Mouse (Mus musculus) heart, adult 2 months (tissue): ENCODE measurements around the gene Hist1h2br. TPM values are rescaled to one million over a fixed set of nuclear protein-coding genes. Genes with fewer than 3 reads are reported as not detected.
A peak's percentile ranks its signal among the peaks of the same experiment; 100 is the strongest.
"Not testable (repeated sequence)": the region's sequence is repeated elsewhere in the genome, so short reads cannot be mapped to it uniquely, and the experiment has no call there.

Experiments used
- DNase-seq, 2 experiments: peaks; one replicate each; pipeline ENCODE4 v3.0.0; 2021
- H3K27ac ChIP-seq: fragments of 200-600 bp; 2 replicates; pipeline ENCODE4 v1.8.1; 2022
- H3K27me3 ChIP-seq: fragments of 200-500 bp; 2 replicates; pipeline ENCODE4 v1.6.1; 2012; ENCODE audit warnings: mild to moderate bottlenecking, low read length, inconsistent platforms, mixed read lengths; ENCODE audit not compliant: control insufficient read depth, insufficient read depth
- H3K36me3 ChIP-seq: fragments of 200-500 bp; 2 replicates; pipeline ENCODE4 v1.6.1; 2012; ENCODE audit warnings: low read length, inconsistent platforms; ENCODE audit not compliant: control insufficient read depth, insufficient read depth
- H3K4me1 ChIP-seq: fragments of 200-500 bp; 2 replicates; pipeline ENCODE4 v1.6.1; 2011; ENCODE audit warnings: low read length; ENCODE audit not compliant: control insufficient read depth, insufficient read depth
- H3K4me3 ChIP-seq: fragments of 200-600 bp; 2 replicates; pipeline ENCODE4 v1.8.1; 2022
- H3K79me2 ChIP-seq: fragments of 200-500 bp; replicated peaks from 2 replicates; pipeline ENCODE4 v1.6.1; 2012; ENCODE audit warnings: mild to moderate bottlenecking, inconsistent platforms, low read length, moderate library complexity, mixed read lengths; ENCODE audit not compliant: control insufficient read depth, insufficient read depth
- H3K9ac ChIP-seq: fragments of 200-500 bp; 2 replicates; pipeline ENCODE4 v1.6.1; 2012; ENCODE audit warnings: low read depth, mild to moderate bottlenecking, control low read depth, inconsistent platforms, low read length, mixed read lengths
- CTCF ChIP-seq: fragments of 200-600 bp; IDR thresholded peaks from 2 replicates; pipeline ENCODE4 v1.8.1; 2022; ENCODE audit warnings: antibody characterized with exemption, mild to moderate bottlenecking, moderate library complexity
- EP300 ChIP-seq: fragments of 200-500 bp; IDR thresholded peaks from 2 replicates; pipeline ENCODE4 v1.6.1; 2011; ENCODE audit warnings: low read depth, low read length, control low read depth; ENCODE audit not compliant: insufficient read depth
- POLR2A ChIP-seq: fragments of 200-500 bp; IDR thresholded peaks from 2 replicates; pipeline ENCODE4 v1.6.1; 2011; ENCODE audit warnings: mild to moderate bottlenecking, low read depth, low read length, control low read depth; ENCODE audit not compliant: insufficient read depth
- WGBS: fragments of 180-500 bp; shearing (Covaris S2); methylation state at CpG from one replicate; pipeline ENCODE4 v1.1.7; 2018; 5-methylcytosine and 5-hydroxymethylcytosine counted together
- intact Hi-C: fragments of 180-260 bp; cut with DNase I; formaldehyde crosslinking; loops from one replicate; pipeline ENCODE4 v1.15.1; 2025
- polyA plus RNA-seq: library from polyadenylated mRNA; depleted of rRNA; stranded (reverse); fragments of >200 nt; gene quantifications from 2 replicates; pipeline ENCODE4 v1.2.3, GENCODE M21; 2012
- total RNA-seq, 2 experiments: library from RNA; stranded (reverse); gene quantifications; 2 replicates each; pipeline ENCODE4 v1.2.3; 2021

Hist1h2br gene
- total and polyA plus RNA-seq, 3 experiments = 12.7 to 26.7 (median 24.3) TPM

DNA sequence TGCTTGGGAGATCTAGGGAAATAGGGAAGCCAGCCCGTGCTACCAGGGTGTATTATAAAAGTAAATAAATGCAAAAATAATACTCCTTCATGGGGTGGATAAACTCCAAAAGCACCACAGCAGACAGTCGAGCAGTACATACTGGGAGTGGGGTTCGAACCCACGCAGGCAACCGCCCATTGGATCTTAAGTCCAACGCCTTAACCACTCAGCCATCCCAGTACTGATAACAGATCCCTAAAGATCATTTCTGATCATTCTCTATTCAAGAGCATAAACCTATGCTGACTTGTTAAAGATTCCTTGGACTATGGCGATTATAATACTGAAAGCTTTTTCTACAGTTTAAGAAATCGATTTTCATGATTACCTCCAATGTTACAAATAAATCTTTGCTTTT lies 14.3 kb downstream of the Hist1h2br start:
- DNase-seq = no peak
- WGBS = 68% methylated on average over 8 of the region's 8 CpGs
- intact Hi-C loops = no loop called here
- H3K4me3 ChIP-seq = no peak overlapping the region
- no peaks in the 10 kb centered on the region for H3K27me3 ChIP-seq
- H3K79me2 ChIP-seq = no peaks in the 10 kb centered on the region
- H3K27ac ChIP-seq = no peak overlapping the region
- H3K4me1 ChIP-seq = peaks cover 6% of the 10 kb centered on the region
- no peak overlapping the region for H3K9ac ChIP-seq
- TF ChIP-seq EP300 (no peak), POLR2A (no peak), CTCF (no peak)
- H3K36me3 ChIP-seq = peaks cover 11% of the 10 kb centered on the region

DNA sequence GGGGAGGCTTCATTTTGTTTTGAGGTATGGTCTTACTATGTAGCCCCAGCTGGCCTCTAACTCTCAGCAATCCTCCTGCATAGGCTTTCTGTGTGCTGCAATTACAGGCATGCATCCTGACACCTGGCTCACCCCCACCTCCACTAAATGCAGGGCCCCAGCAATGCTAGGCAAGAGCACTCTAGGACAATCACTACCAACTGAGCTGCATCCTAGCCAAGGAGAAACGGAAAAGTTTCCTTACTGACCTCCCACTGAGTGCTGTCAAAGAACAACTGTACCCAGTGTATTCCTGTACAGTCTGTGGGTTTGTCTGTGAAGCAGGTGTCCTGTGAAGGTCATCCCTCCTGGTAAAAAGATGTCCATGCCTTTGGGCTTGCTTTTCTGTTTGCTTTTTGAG lies 17.2 kb downstream of the Hist1h2br start:
- not testable (repeated sequence) for DNase-seq, H3K27ac ChIP-seq, H3K4me1 ChIP-seq, H3K79me2 ChIP-seq, H3K4me3 ChIP-seq, H3K9ac ChIP-seq, H3K27me3 ChIP-seq
- peaks cover 12% of the 10 kb centered on the region for H3K36me3 ChIP-seq
- intact Hi-C loops = loop anchor here (10.0 kb wide), 3 partner anchors 64 to 1594 kb away; no protein-coding TSS in a partner anchor
- 15% methylated on average over 1 of the region's 1 CpGs for WGBS

DNA sequence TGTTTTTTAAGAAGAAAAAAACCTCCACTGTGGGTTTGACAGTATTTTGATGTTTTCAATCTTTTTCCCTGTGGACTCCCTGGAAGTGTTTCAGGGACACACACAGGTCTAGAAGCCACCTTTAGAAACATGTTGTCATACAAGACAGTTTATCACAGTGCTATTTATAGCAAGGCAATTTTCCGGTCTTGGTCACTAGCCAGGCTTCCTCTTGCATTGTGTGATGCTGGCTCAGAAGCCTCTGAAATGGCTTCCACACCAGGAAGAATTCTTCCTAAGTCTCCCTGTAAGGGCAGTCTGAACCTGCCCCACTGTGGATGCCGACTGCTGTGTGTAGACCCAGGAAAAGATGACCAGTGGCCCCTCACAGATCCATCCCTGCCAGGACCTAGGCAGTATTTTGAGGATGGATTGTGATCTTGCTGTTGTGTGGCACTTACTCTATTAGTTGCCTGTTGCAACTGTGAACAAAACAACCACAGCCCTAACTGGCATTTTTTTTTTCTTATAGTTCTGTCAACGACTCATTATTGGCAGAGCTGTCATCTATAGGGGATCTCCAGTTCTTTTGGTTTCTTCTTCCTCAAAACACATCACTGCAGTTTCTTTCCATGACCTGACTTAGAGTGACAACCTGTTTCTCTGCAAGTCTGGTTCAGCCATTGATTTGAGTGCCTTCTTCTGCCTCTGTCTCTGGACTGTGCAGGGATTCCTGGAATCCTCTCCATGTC lies 18.8 kb downstream of the Hist1h2br start:
- intact Hi-C loops = loop anchor here (10.0 kb wide), 3 partner anchors 62 to 1592 kb away; no protein-coding TSS in a partner anchor
- peak; percentile 47 to 60 for DNase-seq
- WGBS = 17% methylated on average over 3 of the region's 3 CpGs
- no peak overlapping the region; the same call in 1 of the 2 replicates for H3K9ac ChIP-seq
- H3K27me3 ChIP-seq = no peaks in the 10 kb centered on the region
- H3K36me3 ChIP-seq = peaks cover 12% of the 10 kb centered on the region
- H3K27ac ChIP-seq = peak overlapping the region; percentile 78
- peaks cover 6% of the 10 kb centered on the region for H3K4me1 ChIP-seq
- TF ChIP-seq CTCF = no peak
- TF ChIP-seq EP300 = 0 out of 2 replicates have a peak, but pooled peaks have one; percentile 27
- no peak overlapping the region for H3K4me3 ChIP-seq
- no peaks in the 10 kb centered on the region for H3K79me2 ChIP-seq

DNA sequence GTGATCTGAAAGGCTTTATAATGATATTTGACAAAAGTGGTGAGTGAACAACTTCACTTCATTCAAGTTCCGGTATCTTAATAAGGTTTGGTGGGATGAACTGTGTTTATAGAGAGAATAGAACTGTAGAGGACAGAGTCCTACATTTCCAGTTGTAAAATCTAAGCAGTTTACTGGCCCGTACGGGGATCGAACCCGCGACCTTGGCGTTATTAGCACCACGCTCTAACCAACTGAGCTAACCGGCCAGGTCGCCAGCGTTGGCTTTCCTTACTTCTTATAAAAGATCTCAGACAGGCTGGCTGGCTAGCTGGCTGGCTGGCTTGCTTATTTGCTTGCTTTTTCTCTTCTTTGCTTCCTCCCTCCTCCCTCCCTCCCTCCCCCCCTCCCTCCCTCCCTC lies 21.6 kb downstream of the Hist1h2br start:
- Histone ChIP-seq H3K4me3 (peak overlapping the region; percentile 62; the same call in 1 of the 2 replicates), H3K27ac (no peak overlapping the region), H3K79me2 (no peaks in the 10 kb centered on the region), H3K4me1 (peaks cover 6% of the 10 kb centered on the region), H3K27me3 (no peaks in the 10 kb centered on the region), H3K9ac (no peak overlapping the region), H3K36me3 (peaks cover 12% of the 10 kb centered on the region)
- intact Hi-C loops = loop anchor here (10.0 kb wide), 3 partner anchors 60 to 1590 kb away; no protein-coding TSS in a partner anchor
- 28% methylated on average over 11 of the region's 11 CpGs for WGBS
- peak; percentile 83 to 87 for DNase-seq
- TF ChIP-seq CTCF (no peak), POLR2A (no peak), EP300 (0 out of 2 replicates have a peak, but pooled peaks have one; percentile 41)

DNA sequence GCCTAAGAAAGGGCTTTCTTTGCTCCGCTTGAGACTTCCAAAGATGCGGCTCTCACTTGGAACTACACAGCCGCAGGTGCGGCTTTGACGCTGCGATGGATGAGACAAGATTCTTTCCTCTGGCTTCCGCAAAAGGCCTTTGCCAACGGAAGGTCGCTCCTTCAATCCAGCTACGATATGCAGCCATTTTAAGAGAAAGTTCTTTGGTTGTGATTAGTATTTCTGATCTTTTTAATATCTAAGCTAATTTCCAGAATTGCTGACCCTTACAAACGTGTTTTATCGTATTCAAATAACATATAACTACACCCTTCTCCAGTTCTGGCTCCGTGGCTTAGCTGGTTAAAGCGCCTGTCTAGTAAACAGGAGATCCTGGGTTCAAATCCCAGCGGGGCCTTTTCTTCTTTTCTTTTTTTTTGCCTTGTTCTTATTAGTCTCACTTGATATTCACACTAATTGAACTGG lies 22.2 kb downstream of the Hist1h2br start:
- Histone ChIP-seq H3K27ac (no peak overlapping the region; the same call in 1 of the 2 replicates), H3K9ac (no peak overlapping the region), H3K4me1 (peaks cover 6% of the 10 kb centered on the region), H3K4me3 (peak overlapping the region; percentile 62), H3K36me3 (peaks cover 12% of the 10 kb centered on the region), H3K27me3 (no peaks in the 10 kb centered on the region), H3K79me2 (no peaks in the 10 kb centered on the region)
- intact Hi-C loops = loop anchor here (10.0 kb wide), 3 partner anchors 59 to 1589 kb away; no protein-coding TSS in a partner anchor
- DNase-seq = peak in 1 of 2 experiments; percentile 30
- TF ChIP-seq EP300 = no peak
- TF ChIP-seq CTCF = no peak
- no peak for TF ChIP-seq POLR2A
- WGBS = 25% methylated on average over 15 of the region's 15 CpGs

DNA sequence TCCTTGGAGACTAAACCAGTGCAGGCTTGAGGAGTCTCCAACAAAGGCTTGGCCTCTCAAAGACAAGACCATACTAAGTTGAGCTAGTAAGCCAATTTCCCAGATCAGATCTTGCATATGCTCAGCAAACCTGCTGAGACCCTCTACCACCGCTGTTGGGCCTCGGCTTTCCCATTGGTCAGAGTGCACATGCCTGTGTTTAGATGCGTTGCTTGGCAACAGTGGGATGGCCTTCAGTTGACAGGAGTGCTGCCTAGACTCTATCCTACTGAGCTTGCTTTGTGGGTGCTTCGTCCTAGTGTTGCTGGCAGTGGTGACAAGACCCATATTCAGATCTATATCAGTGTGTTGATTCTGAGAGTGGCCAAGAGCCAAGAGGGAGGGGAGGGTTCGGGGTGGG lies 28.1 kb downstream of the Hist1h2br start:
- H3K36me3 ChIP-seq = no peaks in the 10 kb centered on the region
- 37% methylated on average over 5 of the region's 5 CpGs for WGBS
- DNase-seq = no peak
- H3K4me3 ChIP-seq = no peak overlapping the region
- no peaks in the 10 kb centered on the region for H3K79me2 ChIP-seq
- TF ChIP-seq POLR2A (no peak), EP300 (no peak), CTCF (no peak)
- H3K9ac ChIP-seq = no peak overlapping the region
- H3K4me1 ChIP-seq = no peaks in the 10 kb centered on the region
- no peaks in the 10 kb centered on the region for H3K27me3 ChIP-seq
- intact Hi-C loops = no loop called here
- H3K27ac ChIP-seq = no peak overlapping the region

DNA sequence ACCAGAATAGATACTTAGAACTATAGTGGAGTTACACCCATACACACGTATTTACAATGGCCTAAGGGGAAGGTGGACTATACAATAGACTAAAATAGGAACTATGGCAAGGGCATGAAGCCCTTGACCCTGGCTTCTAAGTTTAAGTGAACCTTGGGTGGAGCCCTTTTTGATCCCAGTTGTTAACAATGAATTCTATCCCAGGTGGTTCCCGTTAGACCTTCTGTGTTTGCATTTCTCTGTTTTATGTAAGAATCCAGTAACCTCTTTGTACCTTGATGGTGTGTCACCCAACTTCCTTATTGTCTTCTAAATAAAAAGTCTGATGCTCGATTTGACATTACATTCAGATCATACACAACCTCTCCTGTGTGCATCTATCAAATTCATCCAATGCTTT lies 32.0 kb downstream of the Hist1h2br start:
- H3K4me1 ChIP-seq, intact Hi-C loops, H3K79me2 ChIP-seq, H3K36me3 ChIP-seq, H3K4me3 ChIP-seq, H3K27ac ChIP-seq, H3K9ac ChIP-seq, DNase-seq, H3K27me3 ChIP-seq: not testable (repeated sequence)
- WGBS = 54% methylated on average over 3 of the region's 3 CpGs
